Mouse (Mus musculus): Measurements from ENCODE around the gene Cyp2c68.
"Not testable (repeated sequence)": the region's sequence is repeated elsewhere in the genome, so short reads cannot be mapped to it uniquely, and the experiment has no call there.

- not testable (repeated sequence) for TF ChIP-seq GATA1, TAL1 (IDR thresholded peaks at IDR 0.05; ENCODE audit: low read length)
These were observed 96.3 kb downstream of the Cyp2c68 start for GRCm38 (mm10) chr19:39644551-39644950.
